Mouse (Mus musculus): ENCODE data around the gene Wnt11. TPM values are rescaled to one million over a fixed set of nuclear protein-coding genes. Genes with fewer than 3 reads are reported as not detected.

Wnt11 gene
- polyA plus RNA-seq, 1 experiment = 3.2 TPM

- 65% methylated on average over 3 of the region's 3 CpGs for WGBS
- DNase-seq (ENCODE audit: low read depth, low spot score) = no peak
These were observed 21.2 kb downstream of the Wnt11 start for GRCm38 (mm10) chr7:98856128-98856527.

GRCm38 (mm10) chr7:98857094-98857493 lies 22.2 kb downstream of the Wnt11 start:
- 78% methylated on average over 3 of the region's 3 CpGs for WGBS
- no peak for DNase-seq (ENCODE audit: low read depth, low spot score)

GRCm38 (mm10) chr7:98861002-98861401 lies 26.1 kb downstream of the Wnt11 start:
- whole genome bisulfite sequencing = 65% methylated on average over 2 of the region's 2 CpGs
- no peak for DNase-seq (ENCODE audit: low read depth, low spot score)

- DNase-seq (ENCODE audit: low read depth, low spot score) = no peak
- 81% methylated on average over 5 of the region's 5 CpGs for WGBS
These were observed 28.1 kb downstream of the Wnt11 start for GRCm38 (mm10) chr7:98862994-98863393.

GRCm38 (mm10) chr7:98863969-98864718 lies 29.2 kb downstream of the Wnt11 start:
- DNase-seq (ENCODE audit: low read depth, low spot score) = no peak
- 76% methylated on average over 9 of the region's 9 CpGs for WGBS

- 33% methylated on average over 12 of the region's 12 CpGs for WGBS
These were observed 32.3 kb downstream of the Wnt11 start for GRCm38 (mm10) chr7:98867053-98867793.

GRCm38 (mm10) chr7:98867794-98868150 lies 32.9 kb downstream of the Wnt11 start:
- WGBS = 74% methylated on average over 2 of the region's 2 CpGs

More at GRCm38 (mm10) chr7:98867053-98867793, 32.3 kb downstream of the Wnt11 start:
- no peak for DNase-seq (ENCODE audit: low read depth, low spot score)

GRCm38 (mm10) chr7:98869070-98869469 lies 34.2 kb downstream of the Wnt11 start:
- no peak for DNase-seq (ENCODE audit: low read depth, low spot score)
- 64% methylated on average over 3 of the region's 3 CpGs for WGBS

More at GRCm38 (mm10) chr7:98867794-98868150, 32.9 kb downstream of the Wnt11 start:
- DNase-seq (ENCODE audit: low read depth, low spot score) = no peak

GRCm38 (mm10) chr7:98870791-98871190 lies 35.9 kb downstream of the Wnt11 start:
- WGBS = 55% methylated on average over 12 of the region's 12 CpGs
- no peak for DNase-seq (ENCODE audit: low read depth, low spot score)

- 68% methylated on average over 12 of the region's 12 CpGs for WGBS
- DNase-seq (ENCODE audit: low read depth, low spot score) = no peak
These were observed 37.0 kb downstream of the Wnt11 start for GRCm38 (mm10) chr7:98871882-98872281.

GRCm38 (mm10) chr7:98873316-98873715 lies 38.4 kb downstream of the Wnt11 start:
- no peak for DNase-seq (ENCODE audit: low read depth, low spot score)
- 94% methylated on average over 12 of the region's 12 CpGs for WGBS

GRCm38 (mm10) chr7:98874411-98874951 lies 39.6 kb downstream of the Wnt11 start:
- WGBS = 34% methylated on average over 6 of the region's 6 CpGs
- no peak for DNase-seq (ENCODE audit: low read depth, low spot score)

GRCm38 (mm10) chr7:98875390-98875990 lies 40.6 kb downstream of the Wnt11 start:
- 28% methylated on average over 13 of the region's 13 CpGs for WGBS
- no peak for DNase-seq (ENCODE audit: low read depth, low spot score)

- 12% methylated on average over 13 of the region's 13 CpGs for WGBS
- DNase-seq (ENCODE audit: low read depth, low spot score) = no peak
These were observed 41.2 kb downstream of the Wnt11 start for GRCm38 (mm10) chr7:98876119-98876518.

- DNase-seq (ENCODE audit: low read depth, low spot score) = no peak
- 66% methylated on average over 2 of the region's 2 CpGs for WGBS
These were observed 44.3 kb downstream of the Wnt11 start for GRCm38 (mm10) chr7:98879176-98879575.

- 73% methylated on average over 4 of the region's 4 CpGs for WGBS
- no peak for DNase-seq (ENCODE audit: low read depth, low spot score)
These were observed 47.0 kb downstream of the Wnt11 start for GRCm38 (mm10) chr7:98881887-98882286.

- no peak for DNase-seq (ENCODE audit: low read depth, low spot score)
- 80% methylated on average over 22 of the region's 22 CpGs for WGBS
These were observed 52.9 kb downstream of the Wnt11 start for GRCm38 (mm10) chr7:98887811-98888261.

GRCm38 (mm10) chr7:98888810-98889209 lies 53.9 kb downstream of the Wnt11 start:
- 85% methylated on average over 5 of the region's 5 CpGs for WGBS
- no peak for DNase-seq (ENCODE audit: low read depth, low spot score)

GRCm38 (mm10) chr7:98889211-98889610 lies 54.3 kb downstream of the Wnt11 start:
- DNase-seq (ENCODE audit: low read depth, low spot score) = no peak
- WGBS = 90% methylated on average over 7 of the region's 7 CpGs

GRCm38 (mm10) chr7:98893144-98893543 lies 58.2 kb downstream of the Wnt11 start:
- no peak for DNase-seq (ENCODE audit: low read depth, low spot score)
- 87% methylated on average over 5 of the region's 5 CpGs for WGBS

Measured in large intestine, adult 2 months (tissue).